Mouse (Mus musculus) hindbrain, embryonic 11.5 days (tissue): ENCODE data around the gene Mavs. TPM values are rescaled to one million over a fixed set of nuclear protein-coding genes. Genes with fewer than 3 reads are reported as not detected.

Experiments used
- ATAC-seq: fragments of 200-750 bp; cut with Nextera tagmentation; 2 replicates; pipeline ENCODE4 v1.8.0; 2017; ENCODE audit warnings: mild to moderate bottlenecking, moderate TSS enrichment, moderate library complexity; ENCODE audit not compliant: low FRiP score
- DNase-seq: peaks from one replicate; pipeline ENCODE4 v3.0.0-alpha.2; 2015; ENCODE audit warnings: low spot score
- H3K27ac ChIP-seq: fragments of 300-500 bp; sonication (generic); 2 replicates; pipeline ENCODE4 v1.5.1; 2014; ENCODE audit warnings: mild to moderate bottlenecking, low read depth, low read length
- H3K27me3 ChIP-seq: fragments of 300-500 bp; sonication (generic); 2 replicates; pipeline ENCODE4 v1.6.1; 2014; ENCODE audit warnings: mild to moderate bottlenecking, low read length, moderate library complexity, mixed read lengths; ENCODE audit not compliant: control insufficient read depth, insufficient read depth
- H3K36me3 ChIP-seq: fragments of 300-500 bp; sonication (generic); 2 replicates; pipeline ENCODE4 v1.6.1; 2014; ENCODE audit warnings: mild to moderate bottlenecking, low read length, moderate library complexity, mixed read lengths; ENCODE audit not compliant: control insufficient read depth, insufficient read depth
- H3K4me1 ChIP-seq: fragments of 300-500 bp; sonication (generic); replicated peaks from 2 replicates; pipeline ENCODE4 v1.6.1; 2014; ENCODE audit warnings: low read length, mixed read lengths; ENCODE audit not compliant: control insufficient read depth, insufficient read depth
- H3K4me2 ChIP-seq: fragments of 300-500 bp; sonication (generic); replicated peaks from 2 replicates; pipeline ENCODE4 v1.6.1; 2014; ENCODE audit warnings: mild to moderate bottlenecking, low read depth, low read length
- H3K4me3 ChIP-seq: fragments of 300-500 bp; sonication (generic); 2 replicates; pipeline ENCODE4 v1.5.1; 2014; ENCODE audit warnings: low read depth, low read length
- H3K9ac ChIP-seq: fragments of 300-500 bp; sonication (generic); 2 replicates; pipeline ENCODE4 v1.6.1; 2014; ENCODE audit warnings: low read depth, low read length
- H3K9me3 ChIP-seq: fragments of 300-500 bp; sonication (generic); 2 replicates; pipeline ENCODE4 v1.6.1; 2016; ENCODE audit warnings: low read length; ENCODE audit not compliant: control insufficient read depth
- WGBS: fragments of 180-500 bp; shearing (Covaris S2); extraction: QIAGEN DNeasy Blood & Tissue Kit; methylation state at CpG from one replicate; pipeline ENCODE4 v1.1.7; 2014; 5-methylcytosine and 5-hydroxymethylcytosine counted together
- polyA plus RNA-seq: library from polyadenylated mRNA; unstranded; fragments of >200 nt; fragmentation: Nextera tagmentation; extraction: Ambion mirVana; gene quantifications from 2 replicates; pipeline ENCODE4 v1.2.1, GENCODE M21; 2014

The Mavs gene
- polyA plus RNA-seq, 1 experiment from 2014 or later: 8.7 TPM

GRCm38 (mm10) chr2:131234970-131235635 is 1.2 kb downstream of the Mavs start:
- WGBS: 82% methylated on average over 7 of the region's 7 CpGs
- no peak for ATAC-seq
- H3K36me3 ChIP-seq: no peaks in the 10 kb centered on the region
- H3K27me3 ChIP-seq: no peaks in the 10 kb centered on the region
- H3K4me2 ChIP-seq: peak overlapping the region; percentile 84; the same call in 1 of the 2 replicates
- DNase-seq: no peak
- peaks cover 5% of the 10 kb centered on the region; the same call in 1 of the 2 replicates for H3K4me1 ChIP-seq
- no peak overlapping the region for H3K4me3 ChIP-seq
- no peak overlapping the region for H3K9ac ChIP-seq
- H3K27ac ChIP-seq: no peak overlapping the region
- no peaks in the 10 kb centered on the region for H3K9me3 ChIP-seq

GRCm38 (mm10) chr2:131242180-131242579 is 8.3 kb downstream of the Mavs start:
- Histone ChIP-seq H3K4me3 (no peak overlapping the region), H3K4me2 (no peak overlapping the region), H3K27ac (no peak overlapping the region), H3K9me3 (no peaks in the 10 kb centered on the region), H3K36me3 (no peaks in the 10 kb centered on the region), H3K4me1 (no peaks in the 10 kb centered on the region), H3K27me3 (no peaks in the 10 kb centered on the region), H3K9ac (no peak overlapping the region)
- ATAC-seq: no peak
- DNase-seq: no peak

- DNase-seq (no peak), ATAC-seq (no peak)
- Histone ChIP-seq H3K4me1 (no peaks in the 10 kb centered on the region), H3K4me3 (no peak overlapping the region), H3K27me3 (no peaks in the 10 kb centered on the region), H3K4me2 (no peak overlapping the region), H3K9me3 (no peaks in the 10 kb centered on the region), H3K36me3 (no peaks in the 10 kb centered on the region), H3K27ac (no peak overlapping the region), H3K9ac (no peak overlapping the region)
- 91% methylated on average over 7 of the region's 7 CpGs for WGBS
These were observed 9.1 kb downstream of the Mavs start for GRCm38 (mm10) chr2:131242929-131243328.

- 33% methylated on average over 7 of the region's 7 CpGs for WGBS
- Histone ChIP-seq H3K27ac (no peak overlapping the region), H3K4me1 (no peaks in the 10 kb centered on the region), H3K27me3 (no peaks in the 10 kb centered on the region), H3K9me3 (no peaks in the 10 kb centered on the region), H3K9ac (no peak overlapping the region), H3K4me3 (no peak overlapping the region), H3K36me3 (no peaks in the 10 kb centered on the region), H3K4me2 (no peak overlapping the region)
- ATAC-seq (peak; percentile 68; the same call in 1 of the 2 replicates), DNase-seq (peak; percentile 65)
These were observed 19.9 kb downstream of the Mavs start for GRCm38 (mm10) chr2:131253681-131254328.

- DNase-seq: no peak
- ATAC-seq: no peak
- Histone ChIP-seq H3K4me2 (no peak overlapping the region), H3K27me3 (no peaks in the 10 kb centered on the region), H3K4me1 (no peaks in the 10 kb centered on the region), H3K4me3 (no peak overlapping the region), H3K36me3 (no peaks in the 10 kb centered on the region), H3K9me3 (no peaks in the 10 kb centered on the region), H3K9ac (no peak overlapping the region), H3K27ac (no peak overlapping the region)
- 85% methylated on average over 2 of the region's 2 CpGs for WGBS
These were observed 20.5 kb downstream of the Mavs start for GRCm38 (mm10) chr2:131254329-131254713.

- ATAC-seq (no peak), DNase-seq (no peak)
- Histone ChIP-seq H3K27me3 (no peaks in the 10 kb centered on the region), H3K27ac (no peak overlapping the region), H3K4me2 (no peak overlapping the region), H3K9ac (no peak overlapping the region), H3K36me3 (no peaks in the 10 kb centered on the region), H3K4me1 (no peaks in the 10 kb centered on the region), H3K4me3 (no peak overlapping the region), H3K9me3 (no peaks in the 10 kb centered on the region)
- 59% methylated on average over 3 of the region's 3 CpGs for WGBS
These were observed 21.9 kb downstream of the Mavs start for GRCm38 (mm10) chr2:131255738-131256137.

- H3K4me2 ChIP-seq: no peak overlapping the region
- no peaks in the 10 kb centered on the region for H3K4me1 ChIP-seq
- DNase-seq (no peak), ATAC-seq (no peak)
- no peak overlapping the region for H3K9ac ChIP-seq
- WGBS: 80% methylated on average over 8 of the region's 8 CpGs
- H3K9me3 ChIP-seq: no peaks in the 10 kb centered on the region
- H3K27ac ChIP-seq: no peak overlapping the region
- H3K36me3 ChIP-seq: no peaks in the 10 kb centered on the region
- H3K4me3 ChIP-seq: no peak overlapping the region
- H3K27me3 ChIP-seq: no peaks in the 10 kb centered on the region
These were observed 24.8 kb downstream of the Mavs start for GRCm38 (mm10) chr2:131258693-131259092.

GRCm38 (mm10) chr2:131260544-131261307 is 26.9 kb downstream of the Mavs start:
- 66% methylated on average over 9 of the region's 9 CpGs for WGBS
- Histone ChIP-seq H3K4me1 (peaks cover 3% of the 10 kb centered on the region; the same call in 1 of the 2 replicates), H3K4me2 (no peak overlapping the region; the same call in 1 of the 2 replicates), H3K27ac (no peak overlapping the region), H3K4me3 (no peak overlapping the region), H3K36me3 (no peaks in the 10 kb centered on the region), H3K9me3 (no peaks in the 10 kb centered on the region), H3K27me3 (no peaks in the 10 kb centered on the region), H3K9ac (0 out of 2 replicates have a peak overlapping the region, but pooled peaks have one; percentile 15)
- no peak for DNase-seq
- no peak for ATAC-seq
